Mouse (Mus musculus) kidney, embryonic 14.5 days (tissue): Measurements from ENCODE around the gene Ifne. TPM values are rescaled to one million over a fixed set of nuclear protein-coding genes. Genes with fewer than 3 reads are reported as not detected.

ENCODE experiments used
- ATAC-seq: fragments of 200-750 bp; cut with Nextera tagmentation; 2 replicates; pipeline ENCODE4 v1.8.0; 2017; ENCODE audit warnings: moderate number of reproducible peaks, mild to moderate bottlenecking, moderate TSS enrichment, moderate library complexity; ENCODE audit not compliant: low FRiP score, low TSS enrichment
- H3K27ac ChIP-seq: fragments of 300-500 bp; sonication (generic); 2 replicates; pipeline ENCODE4 v1.5.1; 2014; ENCODE audit warnings: low read depth, mild to moderate bottlenecking, low read length, moderate library complexity, mixed read lengths
- H3K27me3 ChIP-seq: fragments of 300-500 bp; sonication (generic); 2 replicates; pipeline ENCODE4 v1.6.1; 2014; ENCODE audit warnings: mild to moderate bottlenecking, low read length; ENCODE audit not compliant: control insufficient read depth, insufficient read depth
- H3K36me3 ChIP-seq: fragments of 300-500 bp; sonication (generic); 2 replicates; pipeline ENCODE4 v1.6.1; 2014; ENCODE audit warnings: low read length, mixed read lengths; ENCODE audit not compliant: control insufficient read depth, insufficient read depth
- H3K4me1 ChIP-seq: fragments of 300-500 bp; sonication (generic); 2 replicates; pipeline ENCODE4 v1.6.1; 2014; ENCODE audit warnings: low read length, mixed read lengths; ENCODE audit not compliant: control insufficient read depth, insufficient read depth
- H3K4me2 ChIP-seq: fragments of 300-500 bp; sonication (generic); replicated peaks from 2 replicates; pipeline ENCODE4 v1.6.1; 2014; ENCODE audit warnings: low read depth, mild to moderate bottlenecking, low read length
- H3K4me3 ChIP-seq: fragments of 300-500 bp; sonication (generic); 2 replicates; pipeline ENCODE4 v1.5.1; 2014; ENCODE audit warnings: mild to moderate bottlenecking, low read length
- H3K9ac ChIP-seq: fragments of 300-500 bp; sonication (generic); 2 replicates; pipeline ENCODE4 v1.6.1; 2014; ENCODE audit warnings: low read depth, mild to moderate bottlenecking, low read length, moderate library complexity
- H3K9me3 ChIP-seq: fragments of 300-500 bp; sonication (generic); 2 replicates; pipeline ENCODE4 v1.6.1; 2016; ENCODE audit warnings: low read length; ENCODE audit not compliant: control insufficient read depth
- WGBS: fragments of 180-500 bp; shearing (Covaris S2); extraction: QIAGEN DNeasy Blood & Tissue Kit; methylation state at CpG from one replicate; pipeline ENCODE4 v1.1.7; 2014; 5-methylcytosine and 5-hydroxymethylcytosine counted together
- polyA plus RNA-seq: library from polyadenylated mRNA; unstranded; fragments of >200 nt; fragmentation: Nextera tagmentation; extraction: Ambion mirVana; gene quantifications from 2 replicates; pipeline ENCODE4 v1.2.1, GENCODE M21; 2014

Ifne gene
- not detected in 2 replicates for polyA plus RNA-seq

GRCm38 (mm10) chr4:88880101-88880500 lies at the start of gene Ifne:
Gene Ifne (minus strand): TSS chr4:88880201.
- no peak within 1 kb of the TSS for H3K27ac ChIP-seq
- H3K27me3 ChIP-seq = peaks cover 2% of the 10 kb centered on the region; the same call in 1 of the 2 replicates
- H3K4me1 ChIP-seq = no peaks in the 10 kb centered on the region
- no peaks in the 10 kb centered on the region for H3K36me3 ChIP-seq
- no peak within 1 kb of the TSS for H3K4me3 ChIP-seq
- no peak within 1 kb of the TSS for H3K4me2 ChIP-seq
- ATAC-seq = no peak
- H3K9ac ChIP-seq = no peak within 1 kb of the TSS
- H3K9me3 ChIP-seq = no peaks in the 10 kb centered on the region
- 84% methylated on average over 8 of the region's 8 CpGs for WGBS

DNA sequence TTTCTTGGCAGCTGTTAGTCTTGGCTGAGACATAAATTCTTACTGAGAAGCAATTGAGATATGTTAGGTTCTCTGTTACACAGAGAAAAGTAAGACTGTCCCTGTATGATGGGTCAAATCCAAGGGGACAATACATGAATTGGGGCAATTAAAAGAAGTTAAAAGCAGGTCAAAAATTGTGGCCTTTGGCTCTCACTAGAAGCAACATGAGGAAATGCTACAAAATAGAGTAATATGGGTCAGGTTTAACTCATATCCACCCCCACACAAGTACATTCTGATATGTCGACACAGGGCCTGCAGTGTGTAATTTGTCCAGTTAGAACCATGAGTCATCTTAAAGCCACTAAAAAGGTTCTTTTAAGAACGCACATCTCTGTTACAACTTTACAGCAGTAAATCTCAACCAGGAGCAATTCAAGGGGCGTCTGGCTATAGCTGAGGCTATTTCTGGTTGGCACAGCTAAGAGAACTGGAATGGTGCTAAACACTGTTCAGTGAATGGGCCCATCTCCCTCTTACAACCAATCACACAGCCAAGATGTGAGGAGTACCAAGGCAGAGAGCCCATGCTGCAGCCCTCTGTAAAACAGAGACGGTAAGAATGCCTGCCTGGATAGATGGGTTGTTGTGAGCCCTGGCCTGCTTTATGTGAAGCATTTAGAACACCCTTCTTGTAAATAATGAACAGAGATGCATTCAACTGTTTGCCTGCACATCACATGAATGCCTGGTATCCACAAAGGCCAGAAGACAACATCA lies 48.5 kb upstream of the Ifne start:
- H3K9ac ChIP-seq = no peak overlapping the region
- ATAC-seq = no peak
- H3K36me3 ChIP-seq = no peaks in the 10 kb centered on the region
- peaks cover 6% of the 10 kb centered on the region; the same call in 1 of the 2 replicates for H3K27me3 ChIP-seq
- no peak overlapping the region for H3K4me2 ChIP-seq
- 37% methylated on average over 4 of the region's 4 CpGs for WGBS
- no peak overlapping the region for H3K27ac ChIP-seq
- 0 out of 2 replicates have a peak, but pooled peaks cover 2% of the 10 kb centered on the region for H3K9me3 ChIP-seq
- H3K4me3 ChIP-seq = no peak overlapping the region
- H3K4me1 ChIP-seq = no peaks in the 10 kb centered on the region

DNA sequence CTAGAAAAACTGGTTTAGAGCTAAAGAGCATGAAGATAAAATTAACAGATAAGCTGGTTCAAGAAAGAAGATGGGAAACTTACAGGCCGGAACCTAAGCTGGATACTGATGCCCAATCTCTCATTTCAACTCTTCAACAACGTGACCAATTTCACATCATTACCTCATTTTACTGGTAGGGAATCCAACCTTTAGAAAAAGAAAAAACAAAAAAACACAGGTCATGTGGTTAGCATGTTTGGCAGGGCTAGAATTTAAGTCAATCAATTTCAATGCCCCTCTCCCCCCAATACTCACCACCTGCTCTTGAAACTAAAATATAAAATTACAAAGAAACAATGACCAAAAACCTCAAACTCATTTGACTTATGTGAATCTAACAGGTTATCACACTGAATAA lies 47.8 kb upstream of the Ifne start:
- Histone ChIP-seq H3K27me3 (peaks cover 6% of the 10 kb centered on the region; the same call in 1 of the 2 replicates), H3K9ac (no peak overlapping the region), H3K27ac (no peak overlapping the region), H3K4me3 (no peak overlapping the region), H3K9me3 (0 out of 2 replicates have a peak, but pooled peaks cover 2% of the 10 kb centered on the region), H3K4me1 (no peaks in the 10 kb centered on the region), H3K36me3 (no peaks in the 10 kb centered on the region), H3K4me2 (no peak overlapping the region)
- 66% methylated on average over 2 of the region's 2 CpGs for WGBS
- no peak for ATAC-seq

DNA sequence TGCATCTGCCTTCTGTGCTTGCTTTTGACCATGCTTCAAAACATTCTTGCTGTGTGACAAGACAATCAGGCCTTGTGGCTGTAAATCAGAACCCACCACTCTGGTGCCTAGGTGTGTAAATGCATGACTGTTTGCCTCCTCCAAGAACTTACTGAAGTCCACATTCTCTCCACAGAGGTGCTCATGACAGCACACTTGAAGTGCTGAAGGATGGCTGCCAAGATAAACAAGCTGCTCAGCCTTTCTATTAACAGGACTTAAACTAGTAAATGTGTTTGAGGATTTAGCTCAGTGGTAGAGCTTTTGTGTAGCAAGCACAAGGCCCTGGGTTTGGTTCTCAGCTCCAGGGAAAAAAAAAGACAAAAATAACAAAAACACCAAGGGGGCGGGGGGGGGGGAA lies 46.6 kb upstream of the Ifne start:
- Histone ChIP-seq H3K27ac (no peak overlapping the region), H3K4me3 (no peak overlapping the region), H3K9ac (no peak overlapping the region), H3K9me3 (0 out of 2 replicates have a peak, but pooled peaks cover 2% of the 10 kb centered on the region), H3K4me2 (no peak overlapping the region), H3K27me3 (0 out of 2 replicates have a peak, but pooled peaks cover 3% of the 10 kb centered on the region), H3K4me1 (no peaks in the 10 kb centered on the region), H3K36me3 (no peaks in the 10 kb centered on the region)
- no peak for ATAC-seq
- WGBS = 75% methylated on average over 1 of the region's 1 CpGs

DNA sequence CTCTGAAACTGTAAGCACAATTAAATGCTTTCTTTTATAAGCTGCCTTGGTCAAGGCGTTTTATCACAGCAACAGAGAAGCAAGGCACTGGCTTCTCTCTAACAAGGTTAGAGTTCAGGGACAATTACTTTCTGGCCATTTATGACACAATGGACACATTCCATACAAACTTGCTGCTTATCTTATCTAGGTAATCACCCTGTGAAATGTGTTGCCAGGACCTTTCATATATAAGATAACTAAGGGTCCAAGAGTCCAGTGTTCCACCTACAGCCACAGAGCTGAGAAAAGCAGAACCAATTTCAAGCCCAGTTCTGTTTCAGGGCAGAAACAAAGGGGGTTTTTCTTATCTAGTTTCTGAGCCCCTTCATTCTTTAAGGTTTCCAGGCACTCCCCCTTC lies 46.1 kb upstream of the Ifne start:
- ATAC-seq = no peak
- 84% methylated on average over 1 of the region's 1 CpGs for WGBS
- no peak overlapping the region for H3K4me2 ChIP-seq
- no peaks in the 10 kb centered on the region for H3K4me1 ChIP-seq
- H3K36me3 ChIP-seq = no peaks in the 10 kb centered on the region
- H3K9ac ChIP-seq = no peak overlapping the region
- H3K27me3 ChIP-seq = 0 out of 2 replicates have a peak, but pooled peaks cover under 1% of the 10 kb centered on the region
- H3K27ac ChIP-seq = no peak overlapping the region
- H3K9me3 ChIP-seq = 0 out of 2 replicates have a peak, but pooled peaks cover 2% of the 10 kb centered on the region
- H3K4me3 ChIP-seq = no peak overlapping the region

GRCm38 (mm10) chr4:88925456-88925855 lies 45.5 kb upstream of the Ifne start:
- H3K9me3 ChIP-seq = 0 out of 2 replicates have a peak, but pooled peaks cover 2% of the 10 kb centered on the region
- no peak overlapping the region for H3K4me3 ChIP-seq
- no peak overlapping the region for H3K9ac ChIP-seq
- H3K4me2 ChIP-seq = no peak overlapping the region
- no peaks in the 10 kb centered on the region for H3K4me1 ChIP-seq
- 93% methylated on average over 2 of the region's 2 CpGs for WGBS
- no peak for ATAC-seq
- no peak overlapping the region for H3K27ac ChIP-seq
- no peaks in the 10 kb centered on the region; the same call in 1 of the 2 replicates for H3K27me3 ChIP-seq
- no peaks in the 10 kb centered on the region for H3K36me3 ChIP-seq

DNA sequence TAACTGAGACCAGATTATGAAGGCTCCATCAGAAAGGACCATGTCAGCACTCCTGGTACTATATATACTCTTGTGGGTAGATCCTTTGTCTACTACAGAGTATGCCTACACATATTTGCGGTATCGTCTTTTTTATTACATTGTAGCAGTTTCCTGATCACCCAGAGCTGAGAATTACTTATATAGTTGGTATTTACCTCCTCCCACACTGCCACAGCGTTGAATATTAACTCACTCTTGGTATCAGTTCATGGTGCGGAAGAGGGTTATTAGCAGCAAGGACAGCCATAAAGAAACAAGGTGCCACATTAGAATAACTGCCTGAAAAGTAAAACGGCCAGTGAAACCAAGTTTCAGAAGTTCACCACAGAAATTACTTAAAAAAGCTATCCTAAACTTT lies 41.3 kb upstream of the Ifne start:
- Histone ChIP-seq H3K9me3 (0 out of 2 replicates have a peak, but pooled peaks cover 2% of the 10 kb centered on the region), H3K9ac (no peak overlapping the region), H3K4me2 (no peak overlapping the region), H3K4me1 (no peaks in the 10 kb centered on the region), H3K4me3 (no peak overlapping the region), H3K36me3 (no peaks in the 10 kb centered on the region), H3K27ac (no peak overlapping the region), H3K27me3 (no peaks in the 10 kb centered on the region; the same call in 1 of the 2 replicates)
- ATAC-seq = no peak
- 78% methylated on average over 5 of the region's 5 CpGs for WGBS

- Histone ChIP-seq H3K4me1 (no peaks in the 10 kb centered on the region), H3K27ac (no peak overlapping the region), H3K9ac (no peak overlapping the region), H3K4me3 (no peak overlapping the region), H3K9me3 (no peaks in the 10 kb centered on the region), H3K36me3 (no peaks in the 10 kb centered on the region), H3K4me2 (no peak overlapping the region), H3K27me3 (peaks cover 9% of the 10 kb centered on the region; the same call in 1 of the 2 replicates)
- 97% methylated on average over 5 of the region's 5 CpGs for WGBS
- no peak for ATAC-seq
These were observed 37.9 kb upstream of the Ifne start for GRCm38 (mm10) chr4:88917770-88918460.

- no peak overlapping the region for H3K9ac ChIP-seq
- H3K4me1 ChIP-seq = no peaks in the 10 kb centered on the region
- ATAC-seq = no peak
- no peaks in the 10 kb centered on the region for H3K9me3 ChIP-seq
- 83% methylated on average over 4 of the region's 4 CpGs for WGBS
- no peaks in the 10 kb centered on the region for H3K36me3 ChIP-seq
- H3K27ac ChIP-seq = no peak overlapping the region
- no peak overlapping the region for H3K4me2 ChIP-seq
- H3K4me3 ChIP-seq = no peak overlapping the region
- peaks cover 19% of the 10 kb centered on the region; the same call in 1 of the 2 replicates for H3K27me3 ChIP-seq
These were observed 36.3 kb upstream of the Ifne start for GRCm38 (mm10) chr4:88916306-88916705.
